Mouse (Mus musculus): ENCODE measurements around the gene Mfng. TPM values are rescaled to one million over a fixed set of nuclear protein-coding genes. Genes with fewer than 3 reads are reported as not detected.

The Mfng gene
- polyA plus RNA-seq, 1 experiment from 2014 or later = 15.0 TPM

- peak; percentile 60; the same call in 1 of the 2 replicates for ATAC-seq (ENCODE audit: low FRiP score, low read depth)
- H3K9ac ChIP-seq = peak within 1 kb of the TSS; percentile 63
- H3K4me2 ChIP-seq (replicated peaks) = peak within 1 kb of the TSS; percentile 90
- peaks cover 33% of the 10 kb centered on the region for H3K4me1 ChIP-seq
- WGBS = under 1% methylated on average over 58 of the region's 70 CpGs
- no peak within 1 kb of the TSS for H3K27ac ChIP-seq
- no peaks in the 10 kb centered on the region for H3K9me3 ChIP-seq
- peak within 1 kb of the TSS; percentile 62 for H3K4me3 ChIP-seq
- no peaks in the 10 kb centered on the region for H3K36me3 ChIP-seq
- H3K27me3 ChIP-seq = peaks cover 97% of the 10 kb centered on the region
These were observed 29.6 kb upstream of the Mfng start, which contains the start of gene Card10 for GRCm38 (mm10) chr15:78802776-78803391. Gene Card10 (minus strand): TSS chr15:78803042.

- peak overlapping the region; percentile 63 for H3K9ac ChIP-seq
- no peaks in the 10 kb centered on the region for H3K9me3 ChIP-seq
- ATAC-seq (ENCODE audit: low FRiP score, low read depth) = no peak
- H3K4me1 ChIP-seq = peaks cover 36% of the 10 kb centered on the region
- no peaks in the 10 kb centered on the region for H3K36me3 ChIP-seq
- peak overlapping the region; percentile 90 for H3K4me2 ChIP-seq (replicated peaks)
- peak overlapping the region; percentile 62 for H3K4me3 ChIP-seq
- WGBS = 3% methylated on average over 67 of the region's 67 CpGs
- H3K27ac ChIP-seq = no peak overlapping the region
- peaks cover 97% of the 10 kb centered on the region for H3K27me3 ChIP-seq
These were observed 28.9 kb upstream of the Mfng start for GRCm38 (mm10) chr15:78801971-78802741.

GRCm38 (mm10) chr15:78801571-78801970, 28.3 kb upstream of the Mfng start:
- Histone ChIP-seq H3K4me2 (replicated peaks) (peak overlapping the region; percentile 90), H3K9ac (no peak overlapping the region), H3K4me3 (peak overlapping the region; percentile 62), H3K27me3 (peaks cover 97% of the 10 kb centered on the region), H3K4me1 (peaks cover 35% of the 10 kb centered on the region), H3K9me3 (no peaks in the 10 kb centered on the region), H3K36me3 (no peaks in the 10 kb centered on the region), H3K27ac (no peak overlapping the region)
- no peak for ATAC-seq (ENCODE audit: low FRiP score, low read depth)
- WGBS = 56% methylated on average over 9 of the region's 9 CpGs

- H3K9me3 ChIP-seq = no peaks in the 10 kb centered on the region
- peaks cover 97% of the 10 kb centered on the region for H3K27me3 ChIP-seq
- no peak overlapping the region for H3K27ac ChIP-seq
- H3K36me3 ChIP-seq = no peaks in the 10 kb centered on the region
- no peak overlapping the region for H3K9ac ChIP-seq
- peaks cover 39% of the 10 kb centered on the region for H3K4me1 ChIP-seq
- 0 out of 2 replicates have a peak overlapping the region, but pooled peaks have one; percentile 14 for H3K4me2 ChIP-seq (replicated peaks)
- H3K4me3 ChIP-seq = peak overlapping the region; percentile 8; the same call in 1 of the 2 replicates
- 44% methylated on average over 20 of the region's 21 CpGs for WGBS
- ATAC-seq (ENCODE audit: low FRiP score, low read depth) = no peak
These were observed 25.8 kb upstream of the Mfng start for GRCm38 (mm10) chr15:78799029-78799428.

GRCm38 (mm10) chr15:78797060-78797329, 23.7 kb upstream of the Mfng start:
- Histone ChIP-seq H3K27me3 (peaks cover 97% of the 10 kb centered on the region), H3K36me3 (no peaks in the 10 kb centered on the region), H3K4me1 (peaks cover 22% of the 10 kb centered on the region), H3K4me3 (no peak overlapping the region), H3K9ac (no peak overlapping the region), H3K4me2 (replicated peaks) (peak overlapping the region; percentile 23; the same call in 1 of the 2 replicates), H3K9me3 (no peaks in the 10 kb centered on the region), H3K27ac (no peak overlapping the region)
- WGBS = 30% methylated on average over 8 of the region's 8 CpGs
- no peak for ATAC-seq (ENCODE audit: low FRiP score, low read depth)

- Histone ChIP-seq H3K9ac (no peak overlapping the region), H3K4me3 (no peak overlapping the region), H3K27ac (no peak overlapping the region), H3K27me3 (peaks cover 96% of the 10 kb centered on the region), H3K4me1 (peaks cover 20% of the 10 kb centered on the region), H3K4me2 (replicated peaks) (peak overlapping the region; percentile 23; the same call in 1 of the 2 replicates), H3K9me3 (no peaks in the 10 kb centered on the region), H3K36me3 (no peaks in the 10 kb centered on the region)
- 21% methylated on average over 25 of the region's 25 CpGs for WGBS
- ATAC-seq (ENCODE audit: low FRiP score, low read depth) = peak; percentile 62
These were observed 23.2 kb upstream of the Mfng start for GRCm38 (mm10) chr15:78796196-78797059.

- Histone ChIP-seq H3K9ac (no peak overlapping the region), H3K27me3 (peaks cover 86% of the 10 kb centered on the region), H3K4me1 (peaks cover 10% of the 10 kb centered on the region), H3K36me3 (no peaks in the 10 kb centered on the region), H3K27ac (no peak overlapping the region; the same call in 1 of the 2 replicates), H3K9me3 (no peaks in the 10 kb centered on the region), H3K4me3 (no peak overlapping the region), H3K4me2 (replicated peaks) (no peak overlapping the region)
- 79% methylated on average over 12 of the region's 12 CpGs for WGBS
- ATAC-seq (ENCODE audit: low FRiP score, low read depth) = no peak
These were observed 17.7 kb upstream of the Mfng start for GRCm38 (mm10) chr15:78790990-78791389.

DNA sequence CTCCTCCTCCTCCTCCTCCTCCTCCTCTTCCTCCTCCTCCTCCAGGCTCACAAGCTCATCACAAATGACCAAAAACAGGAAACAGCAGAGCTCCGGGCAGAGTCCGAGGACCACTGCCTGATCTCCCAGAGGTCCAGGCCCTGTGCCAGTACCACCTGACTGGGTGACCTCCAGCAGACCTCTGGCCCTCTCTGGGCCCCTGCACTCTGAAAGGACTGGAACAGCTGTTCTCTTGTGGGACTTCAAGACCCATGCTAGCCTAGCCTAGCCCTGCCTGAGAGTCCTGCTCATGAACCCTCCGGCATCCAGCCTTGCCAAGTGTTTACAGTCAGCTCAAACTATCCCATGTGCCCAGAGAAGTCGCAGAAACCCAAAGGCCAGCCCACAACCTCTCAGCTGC, 17.2 kb upstream of the Mfng start:
- H3K36me3 ChIP-seq = no peaks in the 10 kb centered on the region
- H3K9me3 ChIP-seq = no peaks in the 10 kb centered on the region
- 0 out of 2 replicates have a peak overlapping the region, but pooled peaks have one; percentile 8 for H3K9ac ChIP-seq
- WGBS = 43% methylated on average over 3 of the region's 4 CpGs
- H3K4me1 ChIP-seq = peaks cover 14% of the 10 kb centered on the region
- no peak overlapping the region for H3K4me3 ChIP-seq
- H3K27me3 ChIP-seq = peaks cover 81% of the 10 kb centered on the region
- no peak for ATAC-seq (ENCODE audit: low FRiP score, low read depth)
- H3K27ac ChIP-seq = no peak overlapping the region; the same call in 1 of the 2 replicates
- H3K4me2 ChIP-seq (replicated peaks) = no peak overlapping the region

- no peak for ATAC-seq (ENCODE audit: low FRiP score, low read depth)
- H3K4me3 ChIP-seq = no peak overlapping the region
- H3K36me3 ChIP-seq = no peaks in the 10 kb centered on the region
- no peaks in the 10 kb centered on the region for H3K9me3 ChIP-seq
- H3K27ac ChIP-seq = no peak overlapping the region
- H3K27me3 ChIP-seq = peaks cover 75% of the 10 kb centered on the region
- no peak overlapping the region for H3K9ac ChIP-seq
- H3K4me1 ChIP-seq = peaks cover 14% of the 10 kb centered on the region
- H3K4me2 ChIP-seq (replicated peaks) = no peak overlapping the region
- 83% methylated on average over 13 of the region's 13 CpGs for WGBS
These were observed 16.5 kb upstream of the Mfng start for GRCm38 (mm10) chr15:78789721-78790323.

GRCm38 (mm10) chr15:78788042-78788441, 14.8 kb upstream of the Mfng start:
- H3K4me1 ChIP-seq = peaks cover 14% of the 10 kb centered on the region
- no peak overlapping the region; the same call in 1 of the 2 replicates for H3K27ac ChIP-seq
- H3K4me2 ChIP-seq (replicated peaks) = no peak overlapping the region
- 71% methylated on average over 3 of the region's 3 CpGs for WGBS
- no peaks in the 10 kb centered on the region for H3K9me3 ChIP-seq
- no peak overlapping the region for H3K9ac ChIP-seq
- peaks cover 62% of the 10 kb centered on the region for H3K27me3 ChIP-seq
- H3K36me3 ChIP-seq = no peaks in the 10 kb centered on the region
- ATAC-seq (ENCODE audit: low FRiP score, low read depth) = no peak
- no peak overlapping the region for H3K4me3 ChIP-seq

DNA sequence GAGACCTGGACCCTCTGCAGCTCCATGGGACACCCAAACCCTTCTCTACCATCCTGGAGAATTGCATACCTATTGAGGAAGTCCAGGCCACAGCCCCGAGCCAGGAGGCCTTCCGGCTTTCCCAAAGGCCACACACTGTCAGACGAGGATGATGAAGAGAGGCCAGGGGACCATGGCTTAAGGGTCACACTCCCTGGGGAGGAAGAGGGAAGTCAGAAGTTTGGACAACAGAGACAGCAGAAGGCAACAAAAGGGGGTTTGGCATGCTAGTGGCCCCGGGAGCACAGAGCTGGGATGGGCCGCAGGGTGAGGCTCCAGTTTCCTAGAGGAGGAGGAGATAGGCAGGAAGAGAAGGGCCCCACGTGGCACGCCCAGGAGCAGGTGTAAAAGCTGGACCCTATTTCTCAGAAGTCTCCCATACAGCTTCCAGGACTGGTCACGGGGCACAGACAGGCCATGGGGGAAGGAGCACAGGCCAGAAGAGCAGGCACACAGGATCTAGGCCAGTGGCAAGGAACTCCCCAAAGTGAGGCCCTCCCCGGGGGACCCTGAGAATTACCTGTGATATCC, 14.1 kb upstream of the Mfng start:
- H3K27me3 ChIP-seq = peaks cover 57% of the 10 kb centered on the region
- no peaks in the 10 kb centered on the region for H3K9me3 ChIP-seq
- no peak for ATAC-seq (ENCODE audit: low FRiP score, low read depth)
- no peak overlapping the region for H3K4me2 ChIP-seq (replicated peaks)
- no peak overlapping the region for H3K9ac ChIP-seq
- H3K27ac ChIP-seq = no peak overlapping the region; the same call in 1 of the 2 replicates
- 66% methylated on average over 9 of the region's 9 CpGs for WGBS
- H3K4me1 ChIP-seq = peaks cover 14% of the 10 kb centered on the region
- no peaks in the 10 kb centered on the region for H3K36me3 ChIP-seq
- no peak overlapping the region for H3K4me3 ChIP-seq

Measured in limb, embryonic 13.5 days (tissue).